Mouse (Mus musculus): ENCODE data around the gene Abcg1.

Abcg1 gene

GRCm38 (mm10) chr17:31040421-31040820 is 17.1 kb upstream of the Abcg1 start:
- DNase-seq (ENCODE audit: extremely low spot score, low read depth, low spot score): no peak

GRCm38 (mm10) chr17:31042751-31043150 is 14.7 kb upstream of the Abcg1 start:
- DNase-seq (ENCODE audit: extremely low spot score, low read depth, low spot score): no peak

GRCm38 (mm10) chr17:31057891-31058744 is 643 bp downstream of the Abcg1 start:
- DNase-seq (ENCODE audit: extremely low spot score, low read depth, low spot score): no peak

- DNase-seq (ENCODE audit: extremely low spot score, low read depth, low spot score): peak; percentile 35
Measured at GRCm38 (mm10) chr17:31058745-31059085, 1.2 kb downstream of the Abcg1 start.

- no peak for DNase-seq (ENCODE audit: extremely low spot score, low read depth, low spot score)
Measured at GRCm38 (mm10) chr17:31060196-31060587, 2.7 kb downstream of the Abcg1 start.

GRCm38 (mm10) chr17:31060588-31061345 is 3.3 kb downstream of the Abcg1 start:
- DNase-seq (ENCODE audit: extremely low spot score, low read depth, low spot score): no peak

GRCm38 (mm10) chr17:31061346-31062095 is 4.0 kb downstream of the Abcg1 start:
- no peak for DNase-seq (ENCODE audit: extremely low spot score, low read depth, low spot score)

- DNase-seq (ENCODE audit: extremely low spot score, low read depth, low spot score): no peak
Measured at GRCm38 (mm10) chr17:31066058-31066457, 8.6 kb downstream of the Abcg1 start.

GRCm38 (mm10) chr17:31067051-31067450 is 9.6 kb downstream of the Abcg1 start:
- DNase-seq (ENCODE audit: extremely low spot score, low read depth, low spot score): no peak

- no peak for DNase-seq (ENCODE audit: extremely low spot score, low read depth, low spot score)
Measured at GRCm38 (mm10) chr17:31069121-31069520, 11.6 kb downstream of the Abcg1 start.

- DNase-seq (ENCODE audit: extremely low spot score, low read depth, low spot score): no peak
Measured at GRCm38 (mm10) chr17:31069845-31070244, 12.4 kb downstream of the Abcg1 start.

- DNase-seq (ENCODE audit: extremely low spot score, low read depth, low spot score): no peak
Measured at GRCm38 (mm10) chr17:31070403-31071185, 13.1 kb downstream of the Abcg1 start.

GRCm38 (mm10) chr17:31071421-31072301 is 14.2 kb downstream of the Abcg1 start:
- no peak for DNase-seq (ENCODE audit: extremely low spot score, low read depth, low spot score)

- DNase-seq (ENCODE audit: extremely low spot score, low read depth, low spot score): no peak
Measured at GRCm38 (mm10) chr17:31072872-31073271, 15.4 kb downstream of the Abcg1 start.

- peak; percentile 33 for DNase-seq (ENCODE audit: extremely low spot score, low read depth, low spot score)
Measured at GRCm38 (mm10) chr17:31073273-31074052, 16.0 kb downstream of the Abcg1 start.

GRCm38 (mm10) chr17:31074053-31074590 is 16.6 kb downstream of the Abcg1 start:
- DNase-seq (ENCODE audit: extremely low spot score, low read depth, low spot score): no peak

GRCm38 (mm10) chr17:31074666-31075065 is 17.2 kb downstream of the Abcg1 start:
- no peak for DNase-seq (ENCODE audit: extremely low spot score, low read depth, low spot score)

GRCm38 (mm10) chr17:31075471-31075870 is 18.0 kb downstream of the Abcg1 start:
- DNase-seq (ENCODE audit: extremely low spot score, low read depth, low spot score): no peak

- no peak for DNase-seq (ENCODE audit: extremely low spot score, low read depth, low spot score)
Measured at GRCm38 (mm10) chr17:31077561-31077960, 20.1 kb downstream of the Abcg1 start.
